Mouse (Mus musculus): ENCODE measurements around the gene Rnf41. TPM values are rescaled to one million over a fixed set of nuclear protein-coding genes. Genes with fewer than 3 reads are reported as not detected.

Rnf41 gene
- total RNA-seq, 2 experiments from 2014 or later = 69.5 to 71.8 TPM

GRCm38 (mm10) chr10:128376099-128376454 is 35.4 kb upstream of the Rnf41 start:
- peak overlapping the region; percentile 70 for H3K4me3 ChIP-seq
- peak overlapping the region; percentile 99 for H3K27ac ChIP-seq
- no peak for DNase-seq (ENCODE audit: low spot score in 2 of 2)
- TF ChIP-seq CTCF (conservative IDR thresholded peaks at IDR 0.05) = no peak

DNA sequence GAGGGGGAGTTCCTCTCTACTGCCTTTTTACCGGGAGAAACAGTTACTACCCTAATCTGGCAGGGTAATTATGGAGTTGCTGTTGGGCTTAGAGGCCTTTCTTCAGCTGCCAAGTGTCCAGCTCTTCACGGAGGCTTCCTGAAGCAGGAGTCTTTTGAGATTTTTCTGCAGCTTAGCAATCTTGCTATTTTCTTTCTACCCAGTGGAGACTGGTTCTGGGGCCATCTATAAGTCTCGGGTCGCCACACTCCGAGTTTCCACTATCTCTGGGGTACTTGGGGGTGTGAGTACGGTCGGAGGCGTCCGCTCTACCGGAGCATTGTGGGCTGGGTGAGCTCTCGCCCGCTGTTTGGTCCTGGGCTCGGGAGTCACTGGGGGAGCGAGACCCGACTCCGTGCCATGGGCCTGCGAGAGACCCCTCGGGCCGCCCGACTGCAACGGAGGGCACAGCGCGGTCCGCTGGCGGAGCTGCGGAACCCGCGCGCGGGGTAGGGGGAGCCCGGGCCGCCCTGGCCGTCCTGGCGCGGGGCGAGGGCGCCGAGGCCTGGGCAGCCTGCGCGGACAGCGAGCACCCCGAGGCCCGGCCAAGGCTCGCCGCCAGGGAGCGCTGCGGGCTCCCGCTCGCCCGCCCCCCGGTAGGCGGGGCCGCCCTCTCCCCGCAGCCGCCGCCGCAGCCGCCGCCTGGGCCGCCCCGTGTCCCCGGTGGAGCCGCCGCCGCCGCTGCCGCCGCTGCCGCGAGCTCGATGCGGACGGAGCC is 34.8 kb upstream of the Rnf41 start, which contains the start of gene Ankrd52:
Gene Ankrd52, plus strand, starts transcription at position 661 of the 757 bp plus-strand sequence.
- peak; percentile 57 for TF ChIP-seq CTCF (conservative IDR thresholded peaks at IDR 0.05)
- DNase-seq (ENCODE audit: low spot score in 2 of 2) = peak; percentile 63 to 85
- H3K27ac ChIP-seq = peak within 1 kb of the TSS; percentile 99
- H3K4me3 ChIP-seq = peak within 1 kb of the TSS; percentile 83

DNA sequence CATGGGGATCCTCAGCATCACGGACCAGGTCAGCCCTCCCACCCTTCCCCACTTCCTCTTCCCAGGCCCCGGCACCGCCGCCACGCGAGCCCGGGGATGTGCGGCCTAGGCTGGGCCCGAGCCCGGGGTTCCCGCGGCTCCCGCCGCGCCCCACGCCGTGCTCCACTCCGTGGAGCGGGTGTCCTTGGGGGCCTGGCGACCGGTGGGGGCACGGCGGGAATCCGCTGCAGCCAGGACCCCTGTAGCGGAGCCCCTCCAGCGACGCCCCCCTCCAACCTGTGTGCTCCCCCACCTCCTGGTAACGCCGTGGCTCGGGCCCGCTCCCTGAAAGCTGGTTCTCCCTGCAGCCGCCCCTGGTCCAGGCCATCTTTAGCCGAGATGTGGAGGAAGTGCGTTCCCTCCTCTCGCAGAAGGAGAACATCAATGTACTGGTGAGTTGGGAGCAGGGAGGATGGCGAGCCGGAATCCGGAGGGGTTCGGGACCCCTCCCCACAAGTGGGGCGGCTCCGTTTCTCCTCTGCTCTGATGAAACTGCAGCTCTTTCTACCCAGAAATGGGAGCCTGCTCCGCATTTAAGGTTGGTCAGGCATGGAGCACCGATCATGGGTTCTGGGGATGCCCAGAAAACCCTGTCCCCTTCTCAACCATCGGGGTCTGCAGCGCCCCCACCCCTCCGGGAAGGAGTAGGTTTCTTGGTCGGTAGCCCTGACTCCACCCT is 34.1 kb upstream of the Rnf41 start:
- Histone ChIP-seq H3K4me3 (peak overlapping the region; percentile 83), H3K27ac (peak overlapping the region; percentile 99)
- TF ChIP-seq CTCF (conservative IDR thresholded peaks at IDR 0.05) = 0 out of 2 replicates have a peak, but pooled peaks have one; percentile 5
- peak in 1 of 2 experiments; percentile 44 for DNase-seq (ENCODE audit: low spot score in 2 of 2)

DNA sequence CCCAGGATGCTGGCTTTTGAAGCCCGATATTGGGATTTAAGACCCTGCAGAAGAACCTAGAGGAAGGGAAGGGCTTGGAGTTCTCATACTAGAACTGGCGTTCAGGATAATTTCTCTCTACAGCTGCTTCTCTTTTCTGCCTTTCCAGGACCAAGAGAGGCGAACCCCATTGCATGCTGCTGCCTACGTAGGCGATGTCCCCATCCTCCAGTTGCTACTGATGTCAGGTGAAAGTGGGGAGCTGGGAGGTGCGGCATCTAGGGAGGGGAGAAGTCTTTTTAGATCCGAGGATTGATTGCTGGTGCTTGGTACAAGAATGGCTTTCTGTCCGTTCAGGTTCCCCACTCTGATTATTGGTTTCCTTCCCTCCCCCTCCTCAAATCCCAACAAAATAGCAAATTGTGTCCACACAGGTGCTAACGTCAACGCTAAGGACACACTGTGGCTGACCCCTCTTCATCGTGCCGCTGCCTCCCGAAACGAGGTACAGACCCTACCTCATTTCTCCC is 33.5 kb upstream of the Rnf41 start:
- H3K4me3 ChIP-seq = peak overlapping the region; percentile 83

GRCm38 (mm10) chr10:128378462-128378861 is 33.0 kb upstream of the Rnf41 start:
- Histone ChIP-seq H3K27ac (peak overlapping the region; percentile 99), H3K4me3 (peak overlapping the region; percentile 83)
- TF ChIP-seq CTCF (conservative IDR thresholded peaks at IDR 0.05) = no peak
- DNase-seq (ENCODE audit: low spot score in 2 of 2) = no peak

More for the DNA sequence above, 33.5 kb upstream of the Rnf41 start:
- peak overlapping the region; percentile 99 for H3K27ac ChIP-seq
- TF ChIP-seq CTCF (conservative IDR thresholded peaks at IDR 0.05) = no peak
- DNase-seq (ENCODE audit: low spot score in 2 of 2) = no peak

DNA sequence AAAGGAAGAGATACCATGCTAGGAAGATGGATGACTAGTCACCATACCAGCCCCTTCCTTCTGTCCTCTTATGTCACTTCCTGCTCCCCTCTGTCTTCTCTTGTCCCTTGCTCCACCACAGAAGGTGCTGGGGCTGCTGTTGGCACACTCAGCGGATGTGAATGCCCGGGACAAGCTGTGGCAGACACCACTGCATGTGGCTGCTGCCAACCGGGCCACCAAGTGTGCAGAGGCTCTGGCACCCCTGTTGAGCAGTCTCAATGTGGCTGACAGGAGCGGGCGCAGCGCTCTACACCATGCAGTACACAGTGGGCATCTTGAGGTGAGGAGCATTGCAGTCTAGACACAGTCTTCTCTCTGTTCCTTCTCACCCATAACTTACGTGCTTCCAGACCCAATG is 32.2 kb upstream of the Rnf41 start:
- TF ChIP-seq CTCF (conservative IDR thresholded peaks at IDR 0.05) = no peak
- H3K27ac ChIP-seq = peak overlapping the region; percentile 5; the same call in 1 of the 2 replicates
- H3K4me3 ChIP-seq = peak overlapping the region; percentile 4; the same call in 1 of the 2 replicates
- no peak for DNase-seq (ENCODE audit: low spot score in 2 of 2)

DNA sequence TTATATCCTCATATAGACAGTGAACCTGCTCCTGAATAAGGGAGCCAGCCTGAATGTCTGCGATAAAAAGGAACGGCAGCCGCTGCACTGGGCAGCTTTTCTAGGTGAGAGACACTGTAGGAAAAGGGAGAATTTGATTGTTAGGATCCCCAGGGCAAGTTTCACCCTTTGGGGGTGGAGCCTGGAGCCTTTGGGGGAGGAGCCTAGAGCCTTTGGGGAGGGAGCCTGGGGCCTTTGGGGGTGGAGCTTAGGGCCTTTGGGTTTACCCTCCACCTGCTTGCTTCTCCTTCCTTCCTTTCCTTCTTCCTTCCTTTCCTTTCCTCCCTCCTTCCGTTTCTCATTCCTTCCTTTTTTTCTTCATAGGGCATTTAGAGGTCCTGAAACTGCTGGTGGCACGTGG is 30.9 kb upstream of the Rnf41 start:
- TF ChIP-seq CTCF (conservative IDR thresholded peaks at IDR 0.05) = no peak
- no peak for DNase-seq (ENCODE audit: low spot score in 2 of 2)
- H3K4me3 ChIP-seq = no peak overlapping the region

GRCm38 (mm10) chr10:128382482-128382881 is 29.0 kb upstream of the Rnf41 start:
- Histone ChIP-seq H3K27ac (no peak overlapping the region), H3K4me3 (no peak overlapping the region)
- TF ChIP-seq CTCF (conservative IDR thresholded peaks at IDR 0.05) = no peak
- no peak for DNase-seq (ENCODE audit: low spot score in 2 of 2)

More for the DNA sequence above, 30.9 kb upstream of the Rnf41 start:
- no peak overlapping the region for H3K27ac ChIP-seq

- no peak overlapping the region for H3K4me3 ChIP-seq
- TF ChIP-seq CTCF (conservative IDR thresholded peaks at IDR 0.05) = no peak
- DNase-seq (ENCODE audit: low spot score in 2 of 2) = no peak
- no peak overlapping the region for H3K27ac ChIP-seq
These were observed 25.6 kb upstream of the Rnf41 start for GRCm38 (mm10) chr10:128385902-128386301.

DNA sequence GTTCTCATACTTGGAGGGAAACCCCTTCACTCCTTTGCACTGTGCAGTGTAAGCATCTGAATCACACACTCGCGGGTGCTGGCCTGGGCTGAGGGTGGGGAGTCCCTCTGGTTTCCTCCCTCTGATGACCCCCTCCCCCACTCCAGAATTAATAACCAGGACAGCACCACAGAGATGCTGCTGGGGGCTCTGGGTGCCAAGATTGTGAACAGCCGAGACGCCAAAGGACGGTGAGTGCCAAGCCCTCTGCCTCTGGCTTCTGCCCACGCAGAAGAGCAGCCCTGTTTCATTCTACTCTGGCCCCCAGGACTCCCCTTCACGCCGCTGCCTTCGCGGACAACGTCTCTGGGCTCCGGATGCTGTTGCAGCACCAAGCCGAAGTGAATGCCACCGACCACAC is 22.5 kb upstream of the Rnf41 start:
- TF ChIP-seq CTCF (conservative IDR thresholded peaks at IDR 0.05) = no peak
- Histone ChIP-seq H3K4me3 (no peak overlapping the region), H3K27ac (peak overlapping the region; percentile 32; the same call in 1 of the 2 replicates)
- DNase-seq (ENCODE audit: low spot score in 2 of 2) = no peak

DNA sequence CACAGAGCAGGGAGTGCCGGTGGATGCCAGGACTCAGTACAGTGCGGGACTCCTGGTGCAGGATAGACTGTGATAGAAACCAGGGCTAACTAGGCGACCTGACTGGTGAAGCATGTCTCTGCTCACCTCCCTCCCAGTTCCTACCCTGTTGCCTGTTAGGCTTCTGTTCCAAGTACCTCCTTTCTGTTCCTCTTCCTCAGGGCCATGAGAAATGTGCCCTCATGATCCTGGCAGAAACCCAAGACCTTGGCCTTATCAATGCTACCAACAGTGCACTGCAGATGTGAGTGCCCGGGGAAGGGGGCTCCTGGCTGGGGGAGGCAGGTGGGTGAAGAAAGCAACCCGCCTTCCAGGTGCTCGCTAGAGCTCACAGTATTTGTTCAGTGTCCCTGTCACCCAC is 21.9 kb upstream of the Rnf41 start:
- Histone ChIP-seq H3K4me3 (no peak overlapping the region), H3K27ac (no peak overlapping the region; the same call in 1 of the 2 replicates)
- no peak for TF ChIP-seq CTCF (conservative IDR thresholded peaks at IDR 0.05)
- DNase-seq (ENCODE audit: low spot score in 2 of 2) = no peak

DNA sequence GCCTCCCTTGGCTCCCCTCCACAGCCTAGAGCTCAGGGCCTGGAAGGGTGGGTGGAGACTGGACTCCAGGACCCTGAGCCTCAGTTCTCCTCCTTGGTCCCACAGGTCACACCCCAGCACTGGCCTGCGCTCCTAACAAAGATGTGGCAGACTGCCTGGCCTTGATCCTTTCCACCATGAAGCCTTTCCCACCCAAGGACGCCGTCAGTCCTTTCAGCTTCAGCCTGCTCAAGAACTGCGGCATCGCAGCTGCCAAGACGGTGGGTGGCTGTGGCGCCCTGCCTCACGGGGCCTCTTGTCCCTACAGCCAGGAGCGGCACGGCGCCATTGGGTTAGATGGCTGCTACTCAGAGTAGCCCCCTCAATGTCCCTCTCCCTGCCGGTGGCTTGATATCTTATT is 21.1 kb upstream of the Rnf41 start:
- Histone ChIP-seq H3K27ac (no peak overlapping the region), H3K4me3 (no peak overlapping the region)
- no peak for DNase-seq (ENCODE audit: low spot score in 2 of 2)
- no peak for TF ChIP-seq CTCF (conservative IDR thresholded peaks at IDR 0.05)

DNA sequence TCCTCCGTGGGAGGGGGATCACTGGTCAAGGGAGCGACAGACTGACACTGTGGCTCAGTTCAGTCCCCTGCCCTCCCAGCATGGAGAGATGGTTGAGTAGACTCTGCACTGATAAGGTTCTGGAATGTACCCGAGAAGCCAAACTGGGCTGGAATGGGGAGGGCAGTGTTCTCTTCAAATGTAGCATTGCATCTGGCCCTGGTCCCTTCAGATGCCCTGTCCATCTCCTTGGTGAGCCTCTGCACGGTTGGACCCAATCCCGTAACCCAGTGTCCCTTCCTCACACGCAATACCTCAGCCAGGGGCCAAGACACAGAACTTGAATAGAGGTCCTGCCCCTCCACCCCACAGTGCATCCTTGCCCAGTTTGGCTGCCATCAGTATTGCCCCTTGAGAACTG is 19.6 kb upstream of the Rnf41 start:
- Histone ChIP-seq H3K4me3 (no peak overlapping the region), H3K27ac (no peak overlapping the region)
- no peak for TF ChIP-seq CTCF (conservative IDR thresholded peaks at IDR 0.05)
- DNase-seq (ENCODE audit: low spot score in 2 of 2) = no peak
